Mouse (Mus musculus) lung, embryonic 16.5 days (tissue): ENCODE data around the gene Ddn. TPM values are rescaled to one million over a fixed set of nuclear protein-coding genes. Genes with fewer than 3 reads are reported as not detected.

ENCODE experiments used
- ATAC-seq: fragments of 200-750 bp; cut with Nextera tagmentation; 2 replicates; pipeline ENCODE4 v1.8.0; 2017; ENCODE audit warnings: low read depth, mild to moderate bottlenecking, moderate library complexity
- H3K27ac ChIP-seq: fragments of 300-500 bp; sonication (generic); 2 replicates; pipeline ENCODE4 v1.5.1; 2014; ENCODE audit warnings: mild to moderate bottlenecking, control low read depth, low read length
- H3K27me3 ChIP-seq: fragments of 300-500 bp; sonication (generic); 2 replicates; pipeline ENCODE4 v1.6.1; 2014; ENCODE audit warnings: low read depth, low read length, mixed read lengths; ENCODE audit not compliant: control insufficient read depth, insufficient read depth
- H3K36me3 ChIP-seq: fragments of 300-500 bp; sonication (generic); 2 replicates; pipeline ENCODE4 v1.6.1; 2014; ENCODE audit warnings: low read length; ENCODE audit not compliant: control insufficient read depth, insufficient read depth
- H3K4me1 ChIP-seq: fragments of 300-500 bp; sonication (generic); replicated peaks from 2 replicates; pipeline ENCODE4 v1.6.1; 2014; ENCODE audit warnings: low read length, mixed read lengths; ENCODE audit not compliant: control insufficient read depth, insufficient read depth
- H3K4me2 ChIP-seq: fragments of 300-500 bp; sonication (generic); 2 replicates; pipeline ENCODE4 v1.6.1; 2014; ENCODE audit warnings: low read depth, low read length, control low read depth
- H3K4me3 ChIP-seq: fragments of 300-500 bp; sonication (generic); 2 replicates; pipeline ENCODE4 v1.5.1; 2014; ENCODE audit warnings: mild to moderate bottlenecking, low read length, control low read depth
- H3K9ac ChIP-seq: fragments of 300-500 bp; sonication (generic); 2 replicates; pipeline ENCODE4 v1.6.1; 2014; ENCODE audit warnings: low read length, control low read depth
- H3K9me3 ChIP-seq: fragments of 300-500 bp; sonication (generic); 2 replicates; pipeline ENCODE4 v1.6.1; 2016; ENCODE audit warnings: low read length; ENCODE audit not compliant: control insufficient read depth
- WGBS: fragments of 180-500 bp; shearing (Covaris S2); extraction: QIAGEN DNeasy Blood & Tissue Kit; methylation state at CpG from one replicate; pipeline ENCODE4 v1.1.7; 2014; 5-methylcytosine and 5-hydroxymethylcytosine counted together
- polyA plus RNA-seq: library from polyadenylated mRNA; unstranded; fragments of >200 nt; fragmentation: Nextera tagmentation; extraction: Ambion mirVana; gene quantifications from 2 replicates; pipeline ENCODE4 v1.2.1, GENCODE M21; 2015

Ddn gene
- polyA plus RNA-seq, 1 experiment from 2014 or later = not detected

DNA sequence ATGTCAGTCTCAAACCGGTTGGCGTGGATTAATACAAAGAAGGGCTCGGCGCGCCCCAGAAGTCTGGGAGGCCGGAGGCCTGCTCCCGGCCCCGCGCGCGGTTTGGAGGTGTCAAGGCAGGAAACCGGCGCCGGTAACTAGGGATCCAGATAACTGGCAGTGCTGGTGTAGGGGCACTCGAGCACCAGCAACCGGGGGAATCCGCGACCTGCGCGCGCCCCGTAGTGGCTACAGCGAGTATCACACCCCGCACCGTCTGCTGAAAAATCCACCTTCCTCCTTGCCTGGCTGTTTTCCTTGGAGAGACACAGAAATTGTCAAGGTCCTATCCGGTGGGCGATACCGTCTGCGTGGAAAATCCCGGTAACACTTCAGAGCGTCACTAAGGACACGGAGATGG is 5.2 kb downstream of the Ddn start:
- ATAC-seq = 0 out of 2 replicates have a peak, but pooled peaks have one; percentile 25
- under 1% methylated on average over 32 of the region's 32 CpGs for WGBS
- 0 out of 2 replicates have a peak overlapping the region, but pooled peaks have one; percentile 4 for H3K4me3 ChIP-seq

DNA sequence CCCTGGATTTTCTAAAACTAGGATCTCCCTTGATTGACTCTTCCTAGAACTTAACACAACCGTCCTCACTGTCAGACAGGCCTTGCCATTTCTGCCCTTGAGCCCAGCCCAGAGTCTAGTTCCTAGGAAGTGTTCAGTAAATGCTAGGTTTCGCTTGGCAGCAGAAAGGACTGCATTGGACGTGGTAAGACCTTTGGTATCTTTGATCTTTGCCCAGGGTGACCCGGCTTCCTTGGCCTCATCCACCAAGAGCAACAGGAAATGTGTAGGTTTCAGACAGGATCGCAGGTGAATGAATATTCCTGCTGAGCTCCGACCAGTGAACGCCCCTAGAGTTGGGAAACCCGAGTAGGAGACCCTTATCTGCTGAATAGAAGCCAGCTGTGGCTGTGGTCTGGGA is 6.4 kb downstream of the Ddn start:
- Histone ChIP-seq H3K27me3 (peaks cover 95% of the 10 kb centered on the region), H3K36me3 (no peaks in the 10 kb centered on the region), H3K9ac (no peak overlapping the region), H3K4me3 (no peak overlapping the region), H3K9me3 (no peaks in the 10 kb centered on the region), H3K27ac (no peak overlapping the region), H3K4me1 (peaks cover 23% of the 10 kb centered on the region), H3K4me2 (no peak overlapping the region)
- 5% methylated on average over 8 of the region's 8 CpGs for WGBS
- ATAC-seq = no peak

More for the DNA sequence above, 5.2 kb downstream of the Ddn start:
- H3K4me1 ChIP-seq = peaks cover 29% of the 10 kb centered on the region
- H3K9me3 ChIP-seq = no peaks in the 10 kb centered on the region
- H3K9ac ChIP-seq = no peak overlapping the region
- no peaks in the 10 kb centered on the region for H3K36me3 ChIP-seq
- peaks cover 95% of the 10 kb centered on the region for H3K27me3 ChIP-seq
- peak overlapping the region; percentile 38; the same call in 1 of the 2 replicates for H3K4me2 ChIP-seq
- H3K27ac ChIP-seq = no peak overlapping the region

DNA sequence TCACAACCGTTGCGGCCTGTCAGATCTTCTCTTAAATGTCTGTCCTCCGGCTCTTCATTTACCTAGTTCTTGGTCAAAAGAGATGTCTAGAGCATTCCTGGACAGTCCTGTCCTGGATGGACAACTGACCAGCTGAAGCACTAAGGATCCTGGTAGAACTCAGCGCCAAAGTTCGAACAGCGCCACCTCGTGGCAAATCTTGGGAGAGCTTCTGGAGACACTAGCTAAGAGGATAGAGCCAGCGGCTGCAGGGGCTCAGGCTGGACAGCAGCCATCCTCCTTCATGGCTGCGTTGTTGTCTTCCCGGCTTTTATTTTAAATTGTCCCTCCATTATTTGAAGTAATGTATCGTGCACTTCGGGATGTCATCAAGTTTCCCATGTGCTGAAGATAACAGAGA is 9.9 kb downstream of the Ddn start:
- peak; percentile 51; the same call in 1 of the 2 replicates for ATAC-seq
- WGBS = 11% methylated on average over 12 of the region's 12 CpGs
- H3K27me3 ChIP-seq = peaks cover 94% of the 10 kb centered on the region
- H3K4me1 ChIP-seq = no peaks in the 10 kb centered on the region
- no peak overlapping the region for H3K27ac ChIP-seq
- no peaks in the 10 kb centered on the region for H3K9me3 ChIP-seq
- H3K36me3 ChIP-seq = no peaks in the 10 kb centered on the region
- no peak overlapping the region for H3K4me3 ChIP-seq
- no peak overlapping the region for H3K4me2 ChIP-seq
- H3K9ac ChIP-seq = no peak overlapping the region

DNA sequence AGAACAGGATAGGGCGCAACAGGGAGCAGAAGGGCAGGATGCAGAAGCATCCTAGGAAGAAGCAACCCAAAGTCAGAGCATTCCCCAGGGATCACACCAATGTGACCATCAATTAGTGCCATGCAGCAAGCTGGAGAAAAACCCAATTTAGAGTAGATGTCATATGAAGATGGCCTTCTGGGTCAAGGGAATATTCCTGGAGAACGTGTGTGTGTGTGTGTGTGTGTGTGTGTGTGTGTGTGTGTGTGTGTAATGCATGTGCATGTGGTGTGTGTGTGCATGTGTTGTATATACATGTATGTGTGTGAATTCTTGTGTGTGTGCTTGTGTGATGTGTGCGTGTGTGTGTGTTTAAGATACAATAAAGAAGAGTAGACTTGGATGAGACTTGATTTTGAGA is 10.4 kb downstream of the Ddn start:
- no peak for ATAC-seq
- Histone ChIP-seq H3K36me3 (no peaks in the 10 kb centered on the region), H3K9ac (no peak overlapping the region), H3K9me3 (no peaks in the 10 kb centered on the region), H3K4me1 (no peaks in the 10 kb centered on the region), H3K27ac (no peak overlapping the region), H3K27me3 (peaks cover 95% of the 10 kb centered on the region), H3K4me3 (no peak overlapping the region), H3K4me2 (no peak overlapping the region)
- WGBS = 42% methylated on average over 3 of the region's 3 CpGs

DNA sequence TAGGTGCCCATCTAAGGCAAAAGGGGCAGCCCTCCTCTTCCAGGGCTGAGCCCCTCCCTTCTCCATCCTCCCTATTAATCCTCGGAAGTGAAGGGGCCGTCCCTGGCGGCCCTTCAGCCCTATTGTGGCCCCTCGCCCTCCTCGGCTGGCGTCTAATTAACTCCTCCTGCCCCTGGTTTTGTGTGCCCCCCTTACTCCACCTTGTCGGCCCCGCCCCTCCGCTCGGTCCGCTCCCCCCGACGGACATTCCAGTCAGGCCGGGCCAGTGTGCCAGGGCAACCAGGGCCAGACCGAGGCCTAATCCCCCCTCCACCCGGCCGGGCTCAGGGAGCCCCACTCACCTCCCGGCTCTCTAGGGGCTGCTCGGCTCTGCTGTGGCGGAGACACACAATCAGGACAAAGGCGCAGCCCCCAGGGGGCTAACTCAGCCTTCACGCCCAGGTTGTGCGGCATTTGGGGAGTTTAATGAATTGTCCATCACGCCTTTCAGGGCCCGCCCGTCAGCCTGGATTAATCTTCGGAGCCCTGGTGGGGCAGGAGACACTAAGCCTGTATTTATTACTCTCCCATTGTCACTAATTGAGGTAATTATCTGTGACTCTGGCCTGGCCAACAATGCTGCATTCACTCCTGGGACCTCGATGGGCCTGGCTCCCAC is 11.3 kb downstream of the Ddn start:
- H3K9ac ChIP-seq = no peak overlapping the region
- H3K4me2 ChIP-seq = no peak overlapping the region
- whole genome bisulfite sequencing = 7% methylated on average over 28 of the region's 28 CpGs
- ATAC-seq = no peak
- H3K4me3 ChIP-seq = no peak overlapping the region
- H3K9me3 ChIP-seq = no peaks in the 10 kb centered on the region
- no peaks in the 10 kb centered on the region for H3K36me3 ChIP-seq
- H3K4me1 ChIP-seq = peaks cover 6% of the 10 kb centered on the region; the same call in 1 of the 2 replicates
- H3K27ac ChIP-seq = no peak overlapping the region
- peaks cover 95% of the 10 kb centered on the region for H3K27me3 ChIP-seq

DNA sequence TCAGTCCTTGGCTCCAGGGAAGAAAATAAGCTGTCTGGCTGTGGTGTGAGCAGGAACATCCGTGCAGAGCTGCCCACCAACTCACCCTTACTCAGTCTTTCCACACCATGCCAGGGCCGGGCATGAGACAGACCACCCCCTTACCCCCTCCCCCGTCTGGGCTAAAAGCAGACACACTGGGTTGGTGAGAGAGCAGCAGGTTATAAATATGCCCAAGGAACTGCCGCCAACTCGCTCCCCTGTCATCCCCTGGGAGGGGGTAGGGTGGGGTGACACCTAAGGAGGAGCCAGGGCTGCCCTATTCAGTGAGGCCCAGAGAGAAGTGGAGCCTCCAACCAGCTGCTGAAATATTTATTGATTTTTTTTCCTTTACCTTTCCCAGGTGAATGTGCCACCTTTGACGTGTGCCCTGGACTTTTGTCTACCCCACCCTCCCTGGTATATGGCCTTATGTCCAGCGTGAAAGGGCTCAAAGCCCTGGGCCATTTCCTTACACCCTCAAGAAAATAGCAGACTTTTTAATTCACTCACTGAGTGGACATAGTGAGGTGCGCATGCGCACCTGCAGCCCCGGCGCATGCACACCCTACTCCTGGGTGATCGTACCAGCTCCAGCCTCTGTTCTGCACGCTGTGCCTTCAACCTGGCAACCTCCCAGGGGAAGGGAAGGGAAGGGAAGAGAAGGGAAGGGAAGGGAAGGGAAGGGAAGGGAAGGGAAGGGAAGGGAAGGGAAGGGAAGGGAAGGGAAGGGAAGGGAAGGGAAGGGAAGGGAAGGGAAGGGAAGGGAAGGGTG is 12.3 kb downstream of the Ddn start:
- WGBS = 10% methylated on average over 13 of the region's 13 CpGs
- Histone ChIP-seq H3K4me3 (no peak overlapping the region), H3K27ac (no peak overlapping the region), H3K4me2 (no peak overlapping the region), H3K9me3 (no peaks in the 10 kb centered on the region), H3K4me1 (peaks cover 10% of the 10 kb centered on the region), H3K27me3 (peaks cover 96% of the 10 kb centered on the region), H3K36me3 (no peaks in the 10 kb centered on the region), H3K9ac (no peak overlapping the region)
- no peak for ATAC-seq

DNA sequence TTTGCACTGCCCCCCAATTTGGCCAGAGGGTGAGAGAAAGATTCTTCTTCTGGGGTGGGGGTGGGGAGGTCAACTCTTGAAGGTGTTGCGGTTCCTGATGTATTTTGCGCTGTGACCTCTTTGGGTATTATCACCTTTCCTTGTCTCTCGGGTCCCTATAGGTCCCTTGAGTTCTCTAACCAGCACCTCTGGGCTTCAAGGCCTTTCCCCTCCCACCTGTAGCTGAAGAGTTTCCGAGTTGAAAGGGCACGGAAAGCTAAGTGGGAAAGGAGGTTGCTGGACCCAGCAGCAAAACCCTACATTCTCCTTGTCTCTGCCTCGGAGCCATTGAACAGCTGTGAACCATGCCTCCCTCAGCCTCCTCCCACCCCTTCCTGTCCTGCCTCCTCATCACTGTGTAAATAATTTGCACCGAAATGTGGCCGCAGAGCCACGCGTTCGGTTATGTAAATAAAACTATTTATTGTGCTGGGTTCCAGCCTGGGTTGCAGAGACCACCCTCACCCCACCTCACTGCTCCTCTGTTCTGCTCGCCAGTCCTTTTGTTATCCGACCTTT is 16.1 kb downstream of the Ddn start:
- WGBS = under 1% methylated on average over 13 of the region's 13 CpGs

DNA sequence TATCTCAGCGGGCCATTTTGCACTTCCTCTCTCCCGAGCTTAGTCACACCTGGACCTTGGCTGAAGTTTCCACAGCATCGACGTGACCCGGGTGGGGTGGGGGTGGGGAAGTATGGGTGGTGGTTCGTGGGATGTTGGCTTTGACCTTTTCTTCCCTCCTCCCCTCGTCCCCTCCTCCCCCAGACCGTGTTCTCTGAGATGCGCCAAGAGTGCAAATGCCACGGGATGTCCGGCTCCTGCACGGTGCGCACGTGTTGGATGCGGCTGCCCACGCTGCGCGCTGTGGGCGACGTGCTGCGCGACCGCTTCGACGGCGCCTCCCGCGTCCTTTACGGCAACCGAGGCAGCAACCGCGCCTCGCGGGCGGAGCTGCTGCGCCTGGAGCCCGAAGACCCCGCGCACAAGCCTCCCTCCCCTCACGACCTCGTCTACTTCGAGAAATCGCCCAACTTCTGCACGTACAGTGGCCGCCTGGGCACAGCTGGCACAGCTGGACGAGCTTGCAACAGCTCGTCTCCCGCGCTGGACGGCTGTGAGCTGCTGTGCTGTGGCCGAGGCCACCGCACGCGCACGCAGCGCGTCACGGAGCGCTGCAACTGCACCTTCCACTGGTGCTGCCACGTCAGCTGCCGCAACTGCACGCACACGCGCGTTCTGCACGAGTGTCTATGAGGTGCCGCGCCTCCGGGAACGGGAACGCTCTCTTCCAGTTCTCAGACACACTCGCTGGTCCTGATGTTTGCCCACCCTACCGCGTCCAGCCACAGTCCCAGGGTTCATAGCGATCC is 16.9 kb downstream of the Ddn start:
- Histone ChIP-seq H3K9me3 (no peaks in the 10 kb centered on the region), H3K36me3 (no peaks in the 10 kb centered on the region), H3K4me1 (peaks cover 20% of the 10 kb centered on the region), H3K4me2 (no peak overlapping the region), H3K27ac (no peak overlapping the region), H3K4me3 (peak overlapping the region; percentile 15; the same call in 1 of the 2 replicates), H3K9ac (no peak overlapping the region), H3K27me3 (peaks cover 99% of the 10 kb centered on the region)
- ATAC-seq = no peak
- WGBS = 1% methylated on average over 75 of the region's 75 CpGs

More for the DNA sequence above, 16.1 kb downstream of the Ddn start:
- no peak overlapping the region for H3K4me3 ChIP-seq
- H3K9ac ChIP-seq = no peak overlapping the region
- ATAC-seq = no peak
- no peaks in the 10 kb centered on the region for H3K36me3 ChIP-seq
- no peak overlapping the region for H3K27ac ChIP-seq
- H3K4me1 ChIP-seq = peaks cover 20% of the 10 kb centered on the region
- no peaks in the 10 kb centered on the region for H3K9me3 ChIP-seq
- H3K27me3 ChIP-seq = peaks cover 99% of the 10 kb centered on the region
- no peak overlapping the region for H3K4me2 ChIP-seq
